Mouse (Mus musculus) hindbrain, embryonic 14.5 days (tissue): ENCODE results near the gene C1ra. TPM values are rescaled to one million over a fixed set of nuclear protein-coding genes. Genes with fewer than 3 reads are reported as not detected.
"Not testable (repeated sequence)": the region's sequence is repeated elsewhere in the genome, so short reads cannot be mapped to it uniquely, and the experiment has no call there.

Experiments used
- ATAC-seq: fragments of 200-750 bp; cut with Nextera tagmentation; 2 replicates; pipeline ENCODE4 v1.8.0; 2017; ENCODE audit warnings: moderate number of reproducible peaks, mild to moderate bottlenecking, moderate TSS enrichment, moderate library complexity; ENCODE audit not compliant: low FRiP score
- DNase-seq: peaks from one replicate; pipeline ENCODE4 v3.0.0-alpha.2; 2015; ENCODE audit warnings: low spot score
- H3K27ac ChIP-seq: fragments of 300-500 bp; sonication (generic); 2 replicates; pipeline ENCODE4 v1.5.1; 2014; ENCODE audit warnings: mild to moderate bottlenecking, moderate library complexity
- H3K27me3 ChIP-seq: fragments of 300-500 bp; sonication (generic); 2 replicates; pipeline ENCODE4 v1.6.1; 2014; ENCODE audit warnings: mild to moderate bottlenecking, low read length, mixed read lengths; ENCODE audit not compliant: control insufficient read depth, insufficient read depth
- H3K36me3 ChIP-seq: fragments of 300-500 bp; sonication (generic); replicated peaks from 2 replicates; pipeline ENCODE4 v1.6.1; 2014; ENCODE audit not compliant: control insufficient read depth, insufficient read depth
- H3K4me1 ChIP-seq: fragments of 300-500 bp; sonication (generic); replicated peaks from 2 replicates; pipeline ENCODE4 v1.6.1; 2014; ENCODE audit warnings: antibody characterized with exemption, low read length, mixed read lengths; ENCODE audit not compliant: control insufficient read depth, insufficient read depth
- H3K4me2 ChIP-seq: fragments of 300-500 bp; sonication (generic); replicated peaks from 2 replicates; pipeline ENCODE4 v1.6.1; 2014; ENCODE audit warnings: mild to moderate bottlenecking, moderate library complexity
- H3K4me3 ChIP-seq: fragments of 300-500 bp; sonication (generic); replicated peaks from 2 replicates; pipeline ENCODE4 v1.5.1; 2014; ENCODE audit warnings: mild to moderate bottlenecking, low read length
- H3K9ac ChIP-seq: fragments of 300-500 bp; sonication (generic); 2 replicates; pipeline ENCODE4 v1.6.1; 2014
- H3K9me3 ChIP-seq: fragments of 300-500 bp; sonication (generic); 2 replicates; pipeline ENCODE4 v1.6.1; 2016; ENCODE audit warnings: low read length; ENCODE audit not compliant: control insufficient read depth
- WGBS: fragments of 180-500 bp; shearing (Covaris S2); extraction: QIAGEN DNeasy Blood & Tissue Kit; methylation state at CpG from one replicate; pipeline ENCODE4 v1.1.7; 2014; 5-methylcytosine and 5-hydroxymethylcytosine counted together
- polyA plus RNA-seq: library from polyadenylated mRNA; unstranded; fragments of >200 nt; fragmentation: Nextera tagmentation; extraction: Ambion mirVana; gene quantifications from 2 replicates; pipeline ENCODE4 v1.2.1, GENCODE M21; 2014

Gene C1ra
- polyA plus RNA-seq, 1 experiment from 2014 or later = 0.20 TPM

DNA sequence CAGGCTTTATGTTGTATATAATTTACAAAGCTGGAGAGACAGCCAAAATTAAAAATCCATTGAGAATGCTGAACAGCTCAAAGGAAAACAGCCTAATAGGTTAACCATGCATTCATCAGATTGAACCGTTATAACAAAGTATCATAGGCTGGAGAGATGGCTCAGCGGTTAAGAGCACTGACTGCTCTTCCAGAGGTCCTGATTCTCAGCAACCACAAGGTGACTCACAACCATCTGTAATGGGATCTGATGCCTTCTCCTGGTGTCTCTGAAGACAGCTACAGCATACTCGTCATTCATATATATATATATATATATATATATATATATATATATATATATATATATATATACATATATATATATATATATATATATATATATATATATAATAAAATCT, 28.4 kb upstream of the C1ra start:
- DNase-seq, H3K27me3 ChIP-seq, H3K4me1 ChIP-seq, H3K9me3 ChIP-seq, H3K27ac ChIP-seq, H3K4me2 ChIP-seq, H3K4me3 ChIP-seq, H3K9ac ChIP-seq, H3K36me3 ChIP-seq, ATAC-seq: not testable (repeated sequence)
- WGBS = 77% methylated on average over 3 of the region's 3 CpGs

DNA sequence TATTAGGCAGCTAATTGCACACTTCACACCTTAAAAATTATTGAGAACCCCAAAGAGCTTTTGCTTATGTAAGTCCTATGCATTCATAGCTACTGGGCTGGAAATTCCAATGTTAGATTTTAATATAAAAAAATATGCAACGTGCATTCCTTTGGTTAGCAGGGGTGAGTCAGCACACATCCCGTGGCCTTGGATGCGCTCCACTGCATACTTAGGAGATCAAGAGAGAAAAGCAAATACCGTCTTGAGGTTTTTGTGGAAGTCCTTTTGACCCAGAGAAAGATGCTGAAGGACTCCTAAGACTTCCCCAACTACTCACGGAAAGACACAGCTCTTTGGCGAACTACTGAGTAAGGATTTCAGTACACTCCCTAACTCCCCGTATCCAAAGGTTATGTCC, 27.4 kb upstream of the C1ra start:
- ATAC-seq = no peak
- H3K4me2 ChIP-seq = peak overlapping the region; percentile 55
- H3K27me3 ChIP-seq = no peaks in the 10 kb centered on the region
- H3K27ac ChIP-seq = no peak overlapping the region; the same call in 1 of the 2 replicates
- 84% methylated on average over 7 of the region's 7 CpGs for WGBS
- no peak for DNase-seq
- H3K4me3 ChIP-seq = no peak overlapping the region
- no peaks in the 10 kb centered on the region for H3K36me3 ChIP-seq
- H3K9me3 ChIP-seq = no peaks in the 10 kb centered on the region
- no peaks in the 10 kb centered on the region for H3K4me1 ChIP-seq
- no peak overlapping the region for H3K9ac ChIP-seq

DNA sequence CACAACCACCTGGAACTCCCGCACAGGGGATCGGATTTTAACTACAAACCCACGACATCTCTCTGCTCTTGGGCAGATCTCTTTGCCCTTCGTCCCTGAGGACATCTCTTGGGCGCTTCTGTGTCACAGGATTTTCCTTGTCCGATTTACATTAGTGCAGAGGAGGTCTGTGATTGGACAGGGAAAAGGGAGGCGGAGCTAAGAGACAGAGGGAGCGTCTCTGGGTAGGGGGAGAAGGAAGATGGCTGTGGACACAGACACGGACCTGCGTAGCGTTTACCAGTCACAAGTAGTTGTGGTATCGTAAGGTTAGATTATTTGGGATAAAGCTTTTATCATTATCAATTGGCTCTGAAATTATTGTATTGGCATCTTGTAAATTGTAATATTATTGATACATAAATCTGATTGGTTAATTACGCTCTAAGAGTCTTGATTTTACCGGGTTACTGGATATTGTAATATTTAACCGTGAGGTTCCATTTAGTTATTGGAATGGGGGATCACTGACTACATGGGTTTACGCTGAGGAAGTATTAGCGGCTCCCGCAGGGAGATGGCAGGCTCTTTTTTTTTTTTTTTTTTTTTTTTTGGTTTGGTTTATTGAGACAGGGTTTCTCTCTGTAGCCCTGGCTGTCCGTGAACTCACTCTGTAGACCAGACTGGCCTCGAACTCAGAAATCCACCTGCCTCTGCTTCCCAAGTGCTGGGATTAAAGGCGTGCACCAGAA, 26.6 kb upstream of the C1ra start:
- Histone ChIP-seq H3K27ac (peak overlapping the region; percentile 62; the same call in 1 of the 2 replicates), H3K9ac (peak overlapping the region; percentile 21; the same call in 1 of the 2 replicates)

GRCm38 (mm10) chr6:124487509-124487908, 24.7 kb upstream of the C1ra start:
- Histone ChIP-seq H3K27ac (no peak overlapping the region), H3K36me3 (no peaks in the 10 kb centered on the region), H3K27me3 (no peaks in the 10 kb centered on the region), H3K4me2 (no peak overlapping the region), H3K9ac (no peak overlapping the region), H3K4me1 (no peaks in the 10 kb centered on the region), H3K9me3 (no peaks in the 10 kb centered on the region), H3K4me3 (no peak overlapping the region)
- ATAC-seq = no peak
- WGBS = 60% methylated on average over 2 of the region's 2 CpGs
- DNase-seq = no peak

More for the DNA sequence above, 26.6 kb upstream of the C1ra start:
- 34% methylated on average over 21 of the region's 21 CpGs for WGBS
- H3K36me3 ChIP-seq = no peaks in the 10 kb centered on the region
- DNase-seq (peak; percentile 70), ATAC-seq (peak; percentile 93)
- H3K4me1 ChIP-seq = no peaks in the 10 kb centered on the region
- no peaks in the 10 kb centered on the region for H3K9me3 ChIP-seq
- H3K27me3 ChIP-seq = no peaks in the 10 kb centered on the region
- H3K4me2 ChIP-seq = peak overlapping the region; percentile 55
- peak overlapping the region; percentile 25 for H3K4me3 ChIP-seq

- Histone ChIP-seq H3K4me1 (no peaks in the 10 kb centered on the region), H3K36me3 (no peaks in the 10 kb centered on the region), H3K27me3 (no peaks in the 10 kb centered on the region), H3K9me3 (no peaks in the 10 kb centered on the region), H3K9ac (no peak overlapping the region), H3K4me2 (no peak overlapping the region), H3K27ac (no peak overlapping the region), H3K4me3 (no peak overlapping the region)
- ATAC-seq (no peak), DNase-seq (no peak)
- 74% methylated on average over 4 of the region's 4 CpGs for WGBS
Observed at GRCm38 (mm10) chr6:124488952-124489351, 23.3 kb upstream of the C1ra start.

GRCm38 (mm10) chr6:124491427-124491826, 20.8 kb upstream of the C1ra start:
- Histone ChIP-seq H3K27ac (no peak overlapping the region), H3K4me3 (no peak overlapping the region), H3K9me3 (no peaks in the 10 kb centered on the region), H3K27me3 (no peaks in the 10 kb centered on the region), H3K9ac (no peak overlapping the region), H3K4me2 (no peak overlapping the region), H3K4me1 (no peaks in the 10 kb centered on the region), H3K36me3 (no peaks in the 10 kb centered on the region)
- DNase-seq (no peak), ATAC-seq (no peak)
- WGBS = 84% methylated on average over 6 of the region's 6 CpGs

DNA sequence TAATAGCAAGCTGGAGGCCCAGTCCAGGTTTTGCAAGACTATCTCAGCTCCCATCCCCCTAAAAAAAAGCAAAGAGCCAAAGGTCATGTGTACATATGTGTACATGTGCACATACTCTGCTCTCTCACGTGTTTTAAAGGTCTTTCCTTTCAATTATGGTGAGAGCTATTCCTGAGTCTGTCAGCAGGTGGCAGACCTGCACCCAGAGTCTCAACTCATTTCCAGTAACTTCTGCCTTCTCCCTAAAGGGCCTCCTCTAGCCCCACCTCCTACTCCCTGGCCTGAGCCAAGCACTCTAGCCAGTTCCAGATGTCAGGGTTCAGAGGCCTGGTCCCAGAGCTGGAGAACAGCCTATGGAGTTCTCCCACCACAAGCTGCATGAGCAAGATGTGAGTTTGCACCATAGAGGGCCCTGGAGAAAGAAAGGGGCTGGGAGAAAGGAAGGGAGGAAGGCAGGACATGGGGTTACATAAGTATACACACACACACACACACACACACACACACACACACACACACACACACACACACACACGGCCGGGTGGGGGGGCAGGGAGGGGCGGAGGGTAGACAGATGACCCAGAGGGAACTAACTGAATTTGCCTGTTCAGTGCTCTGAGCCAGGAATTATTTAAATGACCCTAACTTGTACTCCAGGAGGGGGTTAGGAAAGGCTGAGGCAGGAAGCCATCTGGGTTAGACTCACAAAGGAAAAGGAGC, 19.2 kb upstream of the C1ra start, which contains the start of gene C1rl:
TSS of gene C1rl (plus strand) at position 272 of the 720 bp plus-strand sequence.
- ATAC-seq = peak; percentile 70; the same call in 1 of the 2 replicates
- 56% methylated on average over 4 of the region's 4 CpGs for WGBS
- H3K27ac ChIP-seq = no peak within 1 kb of the TSS
- no peaks in the 10 kb centered on the region for H3K9me3 ChIP-seq
- peak; percentile 72 for DNase-seq
- no peaks in the 10 kb centered on the region for H3K27me3 ChIP-seq
- H3K9ac ChIP-seq = no peak within 1 kb of the TSS
- H3K4me2 ChIP-seq = no peak within 1 kb of the TSS
- no peaks in the 10 kb centered on the region for H3K36me3 ChIP-seq
- no peak within 1 kb of the TSS for H3K4me3 ChIP-seq
- no peaks in the 10 kb centered on the region for H3K4me1 ChIP-seq

DNA sequence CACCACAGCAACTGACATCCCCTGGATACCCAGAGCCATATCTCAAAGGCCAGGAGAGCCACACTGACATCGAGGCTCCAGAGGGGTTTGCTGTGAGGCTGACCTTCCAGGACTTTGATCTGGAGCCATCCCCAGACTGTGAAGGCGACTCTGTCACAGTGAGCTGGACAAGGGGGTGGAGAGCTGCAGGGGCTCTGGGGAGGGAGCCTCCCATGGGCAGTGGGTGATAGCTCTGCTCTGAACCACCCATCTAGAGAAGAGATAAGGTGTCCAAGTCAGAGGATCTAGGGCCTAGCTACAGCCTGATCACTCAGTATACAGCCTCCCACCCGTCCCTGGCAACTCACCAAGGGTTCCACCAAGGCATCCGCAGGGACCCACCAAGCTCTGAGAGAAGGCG, 18.3 kb upstream of the C1ra start:
- WGBS = 82% methylated on average over 5 of the region's 5 CpGs
- Histone ChIP-seq H3K27me3 (no peaks in the 10 kb centered on the region), H3K9ac (no peak overlapping the region), H3K4me3 (no peak overlapping the region), H3K4me2 (no peak overlapping the region), H3K4me1 (no peaks in the 10 kb centered on the region), H3K36me3 (no peaks in the 10 kb centered on the region), H3K9me3 (no peaks in the 10 kb centered on the region), H3K27ac (no peak overlapping the region)
- DNase-seq (no peak), ATAC-seq (no peak)

DNA sequence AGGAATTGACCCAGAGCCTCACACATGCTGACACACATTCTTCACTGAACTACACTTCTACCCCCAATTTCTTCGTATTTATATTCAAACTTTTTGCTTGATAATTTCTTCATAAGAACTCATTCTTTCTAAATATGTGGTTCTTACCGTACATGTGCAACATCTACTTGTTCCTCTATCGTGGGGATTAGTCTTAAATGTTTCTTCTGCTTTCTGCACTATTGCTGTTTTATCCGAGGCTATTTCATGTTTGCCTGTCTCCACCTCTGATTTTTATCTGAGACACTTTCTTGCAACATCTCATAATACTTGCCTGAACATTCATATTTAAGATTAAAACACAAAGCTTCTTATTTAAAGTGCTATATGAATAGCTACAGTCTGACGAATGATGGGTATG, 16.2 kb upstream of the C1ra start:
- ATAC-seq = no peak
- H3K4me2 ChIP-seq = no peak overlapping the region
- no peaks in the 10 kb centered on the region for H3K9me3 ChIP-seq
- no peaks in the 10 kb centered on the region for H3K27me3 ChIP-seq
- H3K9ac ChIP-seq = no peak overlapping the region
- 94% methylated on average over 5 of the region's 5 CpGs for WGBS
- no peak overlapping the region for H3K4me3 ChIP-seq
- H3K36me3 ChIP-seq = no peaks in the 10 kb centered on the region
- H3K4me1 ChIP-seq = no peaks in the 10 kb centered on the region
- H3K27ac ChIP-seq = no peak overlapping the region
- no peak for DNase-seq
